25 mouse cellular contexts compared by ENCODE assay signal in genomic region chr13:71668256-71668655, GRCm38 (mm10).
"Had no signal": no experiment of that assay in that cellular context is flagged by ENCODE, and none has a peak within 500 bp of the region (broad histone marks: within the 10 kb centered on the region; RNA-seq: fewer than 3 reads in every experiment).

No protein-coding gene starts in this region.

- H3K27me3 ChIP-seq: heart, embryonic 13.5 days; heart, embryonic 15.5 days; intestine, embryonic 15.5 days; limb, embryonic 13.5 days; limb, embryonic 15.5 days; liver, embryonic 12.5 days had no signal

- H3K36me3 ChIP-seq: heart, embryonic 10.5 days; heart, embryonic 13.5 days; heart, embryonic 15.5 days; hindbrain, embryonic 10.5 days; hindbrain, embryonic 12.5 days; intestine, embryonic 15.5 days; limb, embryonic 13.5 days; limb, embryonic 15.5 days; liver, embryonic 12.5 days had no signal

- ATAC-seq: hindbrain, embryonic 16.5 days; inflammation-experienced regulatory T-cells, adult 6 months; intestine, embryonic 15.5 days; intestine, postnatal 0 days; liver, embryonic 12.5 days had no signal

- H3K4me3 ChIP-seq: heart, embryonic 10.5 days; heart, embryonic 13.5 days; heart, embryonic 15.5 days; hindbrain, embryonic 10.5 days; hindbrain, embryonic 12.5 days; intestine, embryonic 15.5 days; layer of hippocampus, adult 2 months; limb, embryonic 13.5 days; limb, embryonic 15.5 days; liver, embryonic 12.5 days had no signal

- H3K9ac ChIP-seq: heart, embryonic 13.5 days; heart, embryonic 15.5 days; hindbrain, embryonic 12.5 days; hindbrain, embryonic 14.5 days; intestine, embryonic 15.5 days; limb, embryonic 13.5 days; limb, embryonic 15.5 days; liver, embryonic 12.5 days; liver, embryonic 14.5 days had no signal

- DNase-seq: gastrocnemius, postnatal 25 days; heart, postnatal 4 days; kidney, adult 18-20 months; kidney, adult 8-10 months; kidney, postnatal 10 days; kidney, postnatal 25 days; kidney, postnatal 4 days; layer of hippocampus, adult 9-11 months; layer of hippocampus, postnatal 36 days; left cerebral cortex, postnatal 4 days had no signal

- H3K27ac ChIP-seq: heart, embryonic 10.5 days; heart, embryonic 13.5 days; heart, embryonic 15.5 days; hindbrain, embryonic 10.5 days; hindbrain, embryonic 12.5 days; hindbrain, embryonic 14.5 days; intestine, embryonic 15.5 days; layer of hippocampus, adult 2 months; limb, embryonic 13.5 days; limb, embryonic 15.5 days; liver, embryonic 12.5 days; liver, embryonic 14.5 days had no signal

- H3K4me2 ChIP-seq: heart, embryonic 13.5 days; heart, embryonic 15.5 days; hindbrain, embryonic 12.5 days; hindbrain, embryonic 14.5 days; intestine, embryonic 15.5 days; limb, embryonic 13.5 days; limb, embryonic 15.5 days; liver, embryonic 12.5 days had no signal

- H3K9me3 ChIP-seq: heart, embryonic 10.5 days; heart, embryonic 13.5 days; heart, embryonic 15.5 days; hindbrain, embryonic 10.5 days; hindbrain, embryonic 12.5 days; intestine, embryonic 15.5 days; limb, embryonic 13.5 days; limb, embryonic 15.5 days; liver, embryonic 12.5 days had no signal

- H3K4me1 ChIP-seq: heart, embryonic 10.5 days; heart, embryonic 13.5 days; heart, embryonic 15.5 days; intestine, embryonic 15.5 days; liver, embryonic 12.5 days had no signal
